Mouse (Mus musculus): ENCODE data around the gene Plcb3.
"Not testable (repeated sequence)": the region's sequence is repeated elsewhere in the genome, so short reads cannot be mapped to it uniquely, and the experiment has no call there.

Plcb3 gene

GRCm38 (mm10) chr19:6921647-6922567 is 54.4 kb downstream of the Plcb3 start, which contains the start of gene Esrra:
Gene Esrra, minus strand, starts transcription at chr19:6921813.
- peak; percentile 100 for DNase-seq (ENCODE audit: low read depth in 1 of 2, low spot score in 2 of 2)

- no peak for DNase-seq (ENCODE audit: low read depth in 1 of 2, low spot score in 2 of 2)
Measured at GRCm38 (mm10) chr19:6920741-6921636, 55.3 kb downstream of the Plcb3 start.

GRCm38 (mm10) chr19:6919876-6920740 is 56.2 kb downstream of the Plcb3 start:
- no peak for DNase-seq (ENCODE audit: low read depth in 1 of 2, low spot score in 2 of 2)

- no peak for DNase-seq (ENCODE audit: low read depth in 1 of 2, low spot score in 2 of 2)
Measured at GRCm38 (mm10) chr19:6919431-6919830, 56.8 kb downstream of the Plcb3 start.

- no peak for DNase-seq (ENCODE audit: low read depth in 1 of 2, low spot score in 2 of 2)
Measured at GRCm38 (mm10) chr19:6918321-6918720, 57.9 kb downstream of the Plcb3 start.

GRCm38 (mm10) chr19:6916496-6916895 is 59.8 kb downstream of the Plcb3 start:
- DNase-seq (ENCODE audit: low read depth in 1 of 2, low spot score in 2 of 2): no peak

GRCm38 (mm10) chr19:6915276-6915675 is 61.0 kb downstream of the Plcb3 start:
- DNase-seq (ENCODE audit: low read depth in 1 of 2, low spot score in 2 of 2): no peak

GRCm38 (mm10) chr19:6914540-6914939 is 61.7 kb downstream of the Plcb3 start:
- no peak for DNase-seq (ENCODE audit: low read depth in 1 of 2, low spot score in 2 of 2)

GRCm38 (mm10) chr19:6913991-6914390 is 62.3 kb downstream of the Plcb3 start:
- no peak for DNase-seq (ENCODE audit: low read depth in 1 of 2, low spot score in 2 of 2)

GRCm38 (mm10) chr19:6913036-6913435 is 63.2 kb downstream of the Plcb3 start:
- no peak for DNase-seq (ENCODE audit: low read depth in 1 of 2, low spot score in 2 of 2)

- no peak for DNase-seq (ENCODE audit: low read depth in 1 of 2, low spot score in 2 of 2)
Measured at GRCm38 (mm10) chr19:6912205-6912970, 63.9 kb downstream of the Plcb3 start.

GRCm38 (mm10) chr19:6911101-6912074 is 64.9 kb downstream of the Plcb3 start:
- DNase-seq (ENCODE audit: low read depth in 1 of 2, low spot score in 2 of 2): no peak

- not testable (repeated sequence) for DNase-seq (ENCODE audit: low read depth in 1 of 2, low spot score in 2 of 2)
Measured at GRCm38 (mm10) chr19:6910306-6910705, 66.0 kb downstream of the Plcb3 start.

GRCm38 (mm10) chr19:6909507-6910289 is 66.6 kb downstream of the Plcb3 start, which contains the start of the genes Trmt112 and Prdx5:
Gene Trmt112, plus strand, starts transcription at chr19:6909698.
Gene Prdx5, minus strand, starts transcription at chr19:6910106.
- DNase-seq (ENCODE audit: low read depth in 1 of 2, low spot score in 2 of 2): peak; percentile 76 to 85

GRCm38 (mm10) chr19:6909021-6909420 is 67.2 kb downstream of the Plcb3 start:
- no peak for DNase-seq (ENCODE audit: low read depth in 1 of 2, low spot score in 2 of 2)

- DNase-seq (ENCODE audit: low read depth in 1 of 2, low spot score in 2 of 2): no peak
Measured at GRCm38 (mm10) chr19:6907811-6908540, 68.3 kb downstream of the Plcb3 start.

GRCm38 (mm10) chr19:6907094-6907493 is 69.2 kb downstream of the Plcb3 start:
- DNase-seq (ENCODE audit: low read depth in 1 of 2, low spot score in 2 of 2): no peak

Measured in monocyte, adult 2 months (primary cell).